Mouse (Mus musculus) thymus, adult 2 months (tissue): ENCODE data around the gene Mis18bp1. TPM values are rescaled to one million over a fixed set of nuclear protein-coding genes. Genes with fewer than 3 reads are reported as not detected.
"Not testable (repeated sequence)": the region's sequence is repeated elsewhere in the genome, so short reads cannot be mapped to it uniquely, and the experiment has no call there.

Source experiments
- DNase-seq: peaks from one replicate; pipeline ENCODE4 v3.0.0; 2021
- H3K27ac ChIP-seq: fragments of 200-500 bp; 2 replicates; pipeline ENCODE4 v1.5.1; 2012; ENCODE audit warnings: low read length, control low read depth; ENCODE audit not compliant: control insufficient read depth, insufficient read depth
- H3K27me3 ChIP-seq: fragments of 200-500 bp; 2 replicates; pipeline ENCODE4 v1.6.1; 2012; ENCODE audit warnings: mild to moderate bottlenecking, low read length, moderate library complexity, mixed read lengths; ENCODE audit not compliant: control insufficient read depth, insufficient read depth
- H3K36me3 ChIP-seq: fragments of 200-500 bp; 2 replicates; pipeline ENCODE4 v1.6.1; 2012; ENCODE audit warnings: mild to moderate bottlenecking, low read length, moderate library complexity; ENCODE audit not compliant: control insufficient read depth, insufficient read depth
- H3K4me1 ChIP-seq: fragments of 200-500 bp; replicated peaks from 2 replicates; pipeline ENCODE4 v1.6.1; 2012; ENCODE audit warnings: low read length; ENCODE audit not compliant: control insufficient read depth, insufficient read depth
- H3K4me3 ChIP-seq: fragments of 200-500 bp; 2 replicates; pipeline ENCODE4 v1.5.1; 2012; ENCODE audit warnings: mild to moderate bottlenecking, low read length, control low read depth, moderate library complexity; ENCODE audit not compliant: control insufficient read depth, insufficient read depth
- CTCF ChIP-seq: fragments of 200-500 bp; IDR thresholded peaks from 2 replicates; pipeline ENCODE4 v1.5.1; 2012; ENCODE audit warnings: mild to moderate bottlenecking, control low read depth, low read length, moderate library complexity, borderline replicate concordance; ENCODE audit not compliant: control insufficient read depth, poor library complexity, insufficient read depth; ENCODE audit errors: extremely low read depth
- POLR2A ChIP-seq: fragments of 200-500 bp; IDR thresholded peaks from 2 replicates; pipeline ENCODE4 v1.6.1; 2012; ENCODE audit warnings: mild to moderate bottlenecking, low read length, control low read depth, moderate library complexity; ENCODE audit not compliant: control insufficient read depth, poor library complexity, insufficient read depth; ENCODE audit errors: extremely low read depth
- WGBS: fragments of 180-500 bp; shearing (Covaris S2); methylation state at CpG from one replicate; pipeline ENCODE4 v1.1.7; 2018; 5-methylcytosine and 5-hydroxymethylcytosine counted together
- polyA plus RNA-seq: library from polyadenylated mRNA; depleted of rRNA; stranded (reverse); fragments of >200 nt; gene quantifications from 2 replicates; pipeline ENCODE4 v1.2.3, GENCODE M21; 2012

The Mis18bp1 gene
- polyA plus RNA-seq, 1 experiment, result 3.8 TPM

DNA sequence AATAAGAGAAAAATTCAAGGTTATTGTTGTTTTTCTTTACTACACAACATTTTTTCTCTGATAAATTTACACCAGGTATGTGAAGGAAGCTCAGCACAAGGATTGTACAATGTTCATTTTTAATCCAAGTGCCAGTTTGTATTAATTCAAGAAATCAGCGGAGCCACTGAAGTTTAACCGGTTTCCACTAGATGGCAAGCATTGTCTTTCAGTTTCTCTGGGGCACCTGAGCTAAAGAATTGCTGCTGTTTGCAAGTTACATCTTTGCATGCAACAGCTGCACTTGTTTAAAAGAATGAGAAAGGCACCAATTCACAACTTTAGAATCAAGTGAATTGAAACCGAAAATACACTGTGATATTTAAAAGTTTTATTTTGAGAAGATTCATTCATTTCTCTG lies 15.0 kb upstream of the Mis18bp1 start:
- 69% methylated on average over 3 of the region's 3 CpGs for WGBS
- Histone ChIP-seq H3K4me3 (no peak overlapping the region), H3K27ac (no peak overlapping the region), H3K27me3 (no peaks in the 10 kb centered on the region), H3K36me3 (no peaks in the 10 kb centered on the region), H3K4me1 (no peaks in the 10 kb centered on the region)
- TF ChIP-seq POLR2A (no peak), CTCF (no peak)
- no peak for DNase-seq

DNA sequence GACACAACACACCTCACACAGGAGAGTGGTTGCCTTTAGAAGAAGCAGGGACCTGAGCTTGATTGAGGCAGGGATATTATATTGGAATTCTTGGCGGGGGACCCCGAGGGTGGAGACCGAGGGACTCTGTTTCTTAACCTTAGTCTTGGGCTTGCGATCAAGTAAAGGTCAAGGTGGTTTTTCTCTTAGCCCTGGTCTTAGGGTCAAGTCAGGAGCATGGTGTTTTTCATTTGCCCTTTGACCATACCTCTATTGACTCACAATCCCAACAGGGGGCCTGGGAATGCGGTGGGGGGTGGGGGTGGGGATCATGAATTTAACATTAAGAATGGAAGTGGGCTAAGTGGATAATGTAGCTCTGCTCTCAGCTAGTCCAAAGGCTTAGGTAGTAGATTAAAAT lies 1.3 kb upstream of the Mis18bp1 start:
- no peak for TF ChIP-seq POLR2A
- no peak for TF ChIP-seq CTCF
- Histone ChIP-seq H3K36me3 (no peaks in the 10 kb centered on the region), H3K27me3 (no peaks in the 10 kb centered on the region), H3K4me3 (no peak overlapping the region), H3K27ac (no peak overlapping the region; the same call in 1 of the 2 replicates), H3K4me1 (peaks cover 7% of the 10 kb centered on the region)
- WGBS, result 97% methylated on average over 5 of the region's 5 CpGs
- no peak for DNase-seq

DNA sequence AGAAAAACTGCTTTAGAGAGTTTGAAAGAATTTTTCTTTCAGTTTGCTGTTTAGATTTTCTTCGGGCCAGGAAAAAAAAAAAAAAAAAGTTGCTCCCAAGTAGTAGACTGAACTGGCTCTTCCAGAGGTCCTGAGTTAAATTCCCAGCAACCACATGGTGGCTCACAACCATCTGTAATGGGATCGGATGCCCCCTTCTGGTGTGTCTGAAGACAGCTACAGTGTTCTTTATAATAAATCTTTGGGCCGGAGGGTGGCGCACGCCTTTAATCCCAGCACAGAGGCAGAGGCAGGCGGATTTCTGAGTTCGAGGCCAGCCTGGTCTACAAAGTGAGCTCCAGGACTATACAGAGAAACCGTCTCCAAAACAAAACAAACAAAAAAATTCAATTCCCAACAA lies 555 bp upstream of the Mis18bp1 start:
- H3K27me3 ChIP-seq, H3K36me3 ChIP-seq, H3K4me1 ChIP-seq: not testable (repeated sequence)
- DNase-seq, result peak; percentile 73
- 13% methylated on average over 8 of the region's 8 CpGs for WGBS
- Histone ChIP-seq H3K27ac (peak overlapping the region; percentile 57; the same call in 1 of the 2 replicates), H3K4me3 (peak overlapping the region; percentile 20)

DNA sequence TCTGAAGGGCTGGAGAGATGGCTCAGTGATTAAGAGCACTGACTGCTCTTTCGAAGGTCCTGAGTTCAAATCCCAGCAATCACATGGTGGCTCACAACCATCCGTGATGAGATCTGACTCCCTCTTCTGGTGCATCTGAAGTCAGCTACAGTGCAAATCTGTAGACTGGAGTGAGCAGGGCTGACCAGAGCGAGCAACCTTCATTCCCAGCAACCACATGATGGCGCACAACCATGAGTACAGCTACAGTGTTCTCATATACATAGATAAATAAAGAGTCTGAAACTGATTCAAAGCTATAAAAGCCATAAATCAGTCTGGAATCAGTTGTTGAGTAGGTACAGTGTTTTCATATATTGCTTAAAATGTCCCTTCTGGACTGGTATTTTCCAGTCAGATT lies 36.3 kb downstream of the Mis18bp1 start:
- DNase-seq, H3K27me3 ChIP-seq, H3K4me1 ChIP-seq, H3K4me3 ChIP-seq, H3K27ac ChIP-seq: not testable (repeated sequence)
- peaks cover 16% of the 10 kb centered on the region for H3K36me3 ChIP-seq
- whole genome bisulfite sequencing, result 98% methylated on average over 4 of the region's 4 CpGs

DNA sequence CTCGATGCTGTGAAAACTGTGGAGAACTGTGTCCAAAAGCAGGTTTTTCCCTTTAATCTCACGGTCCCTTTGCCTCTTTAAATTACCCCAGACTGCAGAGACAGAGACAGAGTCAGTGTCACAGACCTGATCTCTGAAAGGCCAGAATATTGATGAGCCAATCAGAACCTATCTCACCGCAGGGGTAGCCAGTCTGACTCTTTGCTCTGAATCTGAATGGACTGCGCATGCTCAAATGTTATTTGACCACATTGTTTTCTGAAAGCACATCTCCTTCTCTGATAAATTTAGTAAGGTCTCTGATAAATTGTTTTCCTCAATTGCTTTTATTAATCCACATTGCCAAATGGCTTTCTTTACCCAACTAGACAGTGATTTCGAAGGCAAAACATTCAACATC lies 53.0 kb downstream of the Mis18bp1 start:
- Histone ChIP-seq H3K27me3 (no peaks in the 10 kb centered on the region), H3K27ac (no peak overlapping the region), H3K4me3 (no peak overlapping the region), H3K36me3 (peaks cover 19% of the 10 kb centered on the region), H3K4me1 (no peaks in the 10 kb centered on the region)
- TF ChIP-seq CTCF, result no peak
- TF ChIP-seq POLR2A, result no peak
- DNase-seq, result no peak
- 97% methylated on average over 5 of the region's 5 CpGs for WGBS

DNA sequence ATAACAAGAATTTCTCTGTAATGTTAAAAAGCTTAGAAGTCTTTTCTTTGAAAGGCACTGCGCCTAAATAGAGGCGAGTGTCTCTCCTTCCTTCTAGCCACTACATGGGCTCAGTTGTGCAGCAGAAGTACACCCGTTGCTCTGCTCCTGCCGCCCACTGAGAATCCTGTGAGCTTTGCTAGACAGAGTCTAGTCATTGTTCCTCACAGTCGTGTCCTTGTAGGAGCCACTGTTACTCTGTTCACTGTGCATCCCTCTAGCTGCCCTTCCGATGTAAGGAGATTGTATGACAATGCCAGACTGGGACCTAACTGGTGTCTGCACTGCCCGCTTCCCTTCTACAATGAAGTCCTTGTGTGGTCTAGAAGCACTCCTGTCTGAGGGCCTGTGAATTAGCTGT lies 53.4 kb downstream of the Mis18bp1 start:
- no peaks in the 10 kb centered on the region for H3K27me3 ChIP-seq
- H3K4me1 ChIP-seq, result no peaks in the 10 kb centered on the region
- TF ChIP-seq CTCF, result no peak
- no peak for TF ChIP-seq POLR2A
- DNase-seq, result no peak
- no peak overlapping the region for H3K4me3 ChIP-seq
- WGBS, result 93% methylated on average over 7 of the region's 7 CpGs
- H3K27ac ChIP-seq, result no peak overlapping the region
- peaks cover 20% of the 10 kb centered on the region for H3K36me3 ChIP-seq

DNA sequence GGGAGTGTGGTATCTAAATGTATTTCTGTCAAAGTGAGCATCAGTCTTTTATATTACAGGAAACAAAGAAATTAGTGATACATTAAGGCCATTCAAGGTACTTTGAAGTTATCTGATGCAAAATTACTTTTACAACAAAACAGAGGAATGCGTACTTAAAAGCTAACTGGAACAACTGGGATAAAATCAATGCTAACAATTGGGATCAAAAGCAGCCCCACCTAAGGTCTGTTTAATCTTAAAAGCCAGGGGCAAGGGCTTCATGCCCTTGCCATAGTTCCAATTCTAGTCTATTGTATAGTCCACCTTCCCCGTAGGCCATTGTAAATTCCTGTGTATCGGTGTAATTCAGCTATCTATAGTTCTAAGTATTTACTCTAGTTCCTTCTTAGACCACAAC lies 57.4 kb downstream of the Mis18bp1 start:
- not testable (repeated sequence) for H3K27ac ChIP-seq, H3K4me1 ChIP-seq, H3K36me3 ChIP-seq, DNase-seq, H3K27me3 ChIP-seq, H3K4me3 ChIP-seq
- WGBS, result 96% methylated on average over 3 of the region's 3 CpGs
